Mouse (Mus musculus) ES-Bruce4 (cell line): ENCODE measurements around the gene Herc4. TPM values are rescaled to one million over a fixed set of nuclear protein-coding genes. Genes with fewer than 3 reads are reported as not detected.

Experiments
- H3K27ac ChIP-seq: 2 replicates; pipeline ENCODE4 v1.5.1; 2012; ENCODE audit warnings: low read length, inconsistent platforms; ENCODE audit not compliant: insufficient read depth
- H3K27me3 ChIP-seq: 2 replicates; pipeline ENCODE4 v1.6.1; 2012; ENCODE audit warnings: mild to moderate bottlenecking, low read length, inconsistent platforms; ENCODE audit not compliant: control insufficient read depth, poor library complexity, insufficient read depth, severe bottlenecking
- H3K36me3 ChIP-seq: 2 replicates; pipeline ENCODE4 v1.6.1; 2012; ENCODE audit warnings: inconsistent platforms, mild to moderate bottlenecking, low read length, moderate library complexity; ENCODE audit not compliant: control insufficient read depth, poor library complexity, insufficient read depth, severe bottlenecking
- H3K4me1 ChIP-seq: one replicate; pipeline ENCODE4 v1.8.1; 2011; ENCODE audit warnings: low read length; ENCODE audit not compliant: control insufficient read depth, insufficient read depth
- H3K4me3 ChIP-seq: 2 replicates; pipeline ENCODE4 v1.5.1; 2011; ENCODE audit warnings: low read depth, mild to moderate bottlenecking, low read length
- H3K9ac ChIP-seq: 2 replicates; pipeline ENCODE4 v1.6.1; 2012; ENCODE audit warnings: low read depth, mild to moderate bottlenecking, inconsistent platforms; ENCODE audit not compliant: poor library complexity, severe bottlenecking
- H3K9me3 ChIP-seq: replicated peaks from 2 replicates; pipeline ENCODE4 v1.6.1; 2012; ENCODE audit warnings: mild to moderate bottlenecking, low read length, inconsistent platforms; ENCODE audit not compliant: control insufficient read depth, poor library complexity, insufficient read depth, severe bottlenecking
- CTCF ChIP-seq: IDR thresholded peaks from one replicate; pipeline ENCODE4 v1.8.1; 2011; ENCODE audit warnings: low read depth, low read length
- EP300 ChIP-seq: IDR thresholded peaks from 2 replicates; pipeline ENCODE4 v1.6.1; 2011; ENCODE audit warnings: low read depth, low read length; ENCODE audit not compliant: insufficient read depth
- POLR2A ChIP-seq: IDR thresholded peaks from one replicate; pipeline ENCODE4 v1.8.1; 2011; ENCODE audit warnings: low read length; ENCODE audit not compliant: insufficient read depth
- polyA plus RNA-seq: library from polyadenylated mRNA; stranded (reverse); fragments of >200 nt; gene quantifications from 2 replicates; pipeline ENCODE4 v1.2.4, GENCODE M21; 2011; ENCODE audit warnings: low read depth; ENCODE audit not compliant: missing spikeins, insufficient read depth, insufficient read length

Herc4 gene
- polyA plus RNA-seq, 1 experiment = 139 TPM

GRCm38 (mm10) chr10:63258696-63259095 lies 15.1 kb downstream of the Herc4 start:
- Histone ChIP-seq H3K27ac (no peak overlapping the region), H3K9ac (no peak overlapping the region), H3K4me3 (no peak overlapping the region), H3K9me3 (no peaks in the 10 kb centered on the region), H3K4me1 (no peaks in the 10 kb centered on the region), H3K36me3 (peaks cover 13% of the 10 kb centered on the region), H3K27me3 (no peaks in the 10 kb centered on the region)
- no peak for TF ChIP-seq EP300
- no peak for TF ChIP-seq POLR2A
- no peak for TF ChIP-seq CTCF

- Histone ChIP-seq H3K9me3 (no peaks in the 10 kb centered on the region), H3K27ac (no peak overlapping the region), H3K9ac (no peak overlapping the region), H3K27me3 (no peaks in the 10 kb centered on the region), H3K4me3 (no peak overlapping the region), H3K4me1 (no peaks in the 10 kb centered on the region), H3K36me3 (peaks cover 13% of the 10 kb centered on the region)
- TF ChIP-seq POLR2A = no peak
- TF ChIP-seq CTCF = no peak
- TF ChIP-seq EP300 = no peak
Measured at GRCm38 (mm10) chr10:63259340-63259739, 15.7 kb downstream of the Herc4 start.

GRCm38 (mm10) chr10:63267941-63268340 lies 24.3 kb downstream of the Herc4 start:
- Histone ChIP-seq H3K9me3 (no peaks in the 10 kb centered on the region), H3K27me3 (no peaks in the 10 kb centered on the region), H3K4me1 (peaks cover 1% of the 10 kb centered on the region), H3K4me3 (no peak overlapping the region), H3K27ac (no peak overlapping the region), H3K9ac (no peak overlapping the region), H3K36me3 (peaks cover 24% of the 10 kb centered on the region)
- TF ChIP-seq CTCF (no peak), POLR2A (no peak), EP300 (no peak)

GRCm38 (mm10) chr10:63272401-63272800 lies 28.8 kb downstream of the Herc4 start:
- H3K27ac ChIP-seq = no peak overlapping the region
- no peak for TF ChIP-seq POLR2A
- TF ChIP-seq EP300 = no peak
- TF ChIP-seq CTCF = no peak
- peaks cover 1% of the 10 kb centered on the region for H3K4me1 ChIP-seq
- H3K27me3 ChIP-seq = no peaks in the 10 kb centered on the region
- peaks cover 37% of the 10 kb centered on the region for H3K36me3 ChIP-seq
- H3K9me3 ChIP-seq = no peaks in the 10 kb centered on the region
- no peak overlapping the region for H3K4me3 ChIP-seq
- no peak overlapping the region for H3K9ac ChIP-seq

GRCm38 (mm10) chr10:63272868-63273267 lies 29.3 kb downstream of the Herc4 start:
- no peak overlapping the region for H3K27ac ChIP-seq
- no peaks in the 10 kb centered on the region for H3K27me3 ChIP-seq
- H3K9ac ChIP-seq = no peak overlapping the region
- TF ChIP-seq CTCF (no peak), EP300 (no peak), POLR2A (no peak)
- H3K4me1 ChIP-seq = peaks cover 1% of the 10 kb centered on the region
- H3K9me3 ChIP-seq = no peaks in the 10 kb centered on the region
- no peak overlapping the region for H3K4me3 ChIP-seq
- peaks cover 40% of the 10 kb centered on the region for H3K36me3 ChIP-seq

GRCm38 (mm10) chr10:63277010-63277409 lies 33.4 kb downstream of the Herc4 start:
- no peak for TF ChIP-seq EP300
- TF ChIP-seq CTCF = no peak
- TF ChIP-seq POLR2A = no peak
- H3K9me3 ChIP-seq = no peaks in the 10 kb centered on the region
- H3K9ac ChIP-seq = no peak overlapping the region
- H3K4me3 ChIP-seq = no peak overlapping the region
- no peak overlapping the region for H3K27ac ChIP-seq
- H3K36me3 ChIP-seq = peaks cover 54% of the 10 kb centered on the region
- no peaks in the 10 kb centered on the region for H3K27me3 ChIP-seq
- H3K4me1 ChIP-seq = peaks cover 2% of the 10 kb centered on the region
